Mouse (Mus musculus) E14TG2a.4 (cell line): Measurements from ENCODE around the gene Cog3.

Experiments used
- H3K27me3 ChIP-seq: 2 replicates; pipeline ENCODE4 v1.6.1; 2014; ENCODE audit warnings: low read length, control low read depth; ENCODE audit not compliant: insufficient read depth
- H3K36me3 ChIP-seq: 2 replicates; pipeline ENCODE4 v1.6.1; 2014; ENCODE audit warnings: low read length, control low read depth; ENCODE audit not compliant: insufficient read depth
- H3K4me1 ChIP-seq: replicated peaks from 2 replicates; pipeline ENCODE4 v1.6.1; 2014; ENCODE audit warnings: low read depth, low read length, control low read depth
- H3K4me3 ChIP-seq: replicated peaks from 2 replicates; pipeline ENCODE4 v1.5.1; 2014; ENCODE audit warnings: mild to moderate bottlenecking, low read length
- H3K9me3 ChIP-seq: 2 replicates; pipeline ENCODE4 v1.6.1; 2014; ENCODE audit warnings: low read length, control low read depth
- CTCF ChIP-seq: conservative IDR thresholded peaks from 2 replicates; pipeline ENCODE4 v1.5.1; 2014; ENCODE audit warnings: low read length
- NANOG ChIP-seq: IDR thresholded peaks from 2 replicates; pipeline ENCODE4 v1.6.1; 2014; ENCODE audit warnings: borderline replicate concordance, low read length, mixed read lengths
- POU5F1 ChIP-seq: IDR thresholded peaks from 2 replicates; pipeline ENCODE4 v1.6.1; 2014; ENCODE audit warnings: low read length, borderline replicate concordance

The Cog3 gene

GRCm38 (mm10) chr14:75721977-75722563, 32.2 kb downstream of the Cog3 start:
- Histone ChIP-seq H3K4me3 (no peak overlapping the region), H3K36me3 (peaks cover 84% of the 10 kb centered on the region), H3K9me3 (peaks cover 8% of the 10 kb centered on the region), H3K4me1 (peaks cover 6% of the 10 kb centered on the region; the same call in 1 of the 2 replicates), H3K27me3 (no peaks in the 10 kb centered on the region)
- TF ChIP-seq NANOG (no peak), CTCF (peak; percentile 84)

- Histone ChIP-seq H3K4me3 (no peak overlapping the region), H3K36me3 (peaks cover 88% of the 10 kb centered on the region), H3K27me3 (no peaks in the 10 kb centered on the region), H3K9me3 (peaks cover 8% of the 10 kb centered on the region), H3K4me1 (peaks cover 2% of the 10 kb centered on the region; the same call in 1 of the 2 replicates)
- TF ChIP-seq POU5F1 (no peak), NANOG (no peak), CTCF (no peak)
These were observed 34.2 kb downstream of the Cog3 start for GRCm38 (mm10) chr14:75720121-75720520.

GRCm38 (mm10) chr14:75716410-75716809, 37.9 kb downstream of the Cog3 start:
- H3K4me1 ChIP-seq: no peaks in the 10 kb centered on the region
- TF ChIP-seq NANOG: no peak
- TF ChIP-seq POU5F1: no peak
- TF ChIP-seq CTCF: no peak

GRCm38 (mm10) chr14:75713661-75714060, 40.7 kb downstream of the Cog3 start:
- H3K27me3 ChIP-seq: no peaks in the 10 kb centered on the region
- no peak for TF ChIP-seq CTCF
- TF ChIP-seq POU5F1: no peak
- TF ChIP-seq NANOG: no peak
- peaks cover 92% of the 10 kb centered on the region for H3K36me3 ChIP-seq
- H3K4me1 ChIP-seq: no peaks in the 10 kb centered on the region
- H3K4me3 ChIP-seq: no peak overlapping the region
- no peaks in the 10 kb centered on the region for H3K9me3 ChIP-seq

More at GRCm38 (mm10) chr14:75716410-75716809, 37.9 kb downstream of the Cog3 start:
- Histone ChIP-seq H3K4me3 (no peak overlapping the region), H3K9me3 (peaks cover 8% of the 10 kb centered on the region), H3K36me3 (peaks cover 94% of the 10 kb centered on the region), H3K27me3 (no peaks in the 10 kb centered on the region)

- Histone ChIP-seq H3K4me3 (no peak overlapping the region), H3K27me3 (no peaks in the 10 kb centered on the region), H3K9me3 (no peaks in the 10 kb centered on the region), H3K4me1 (no peaks in the 10 kb centered on the region), H3K36me3 (peaks cover 85% of the 10 kb centered on the region)
- TF ChIP-seq CTCF: no peak
- TF ChIP-seq POU5F1: no peak
- no peak for TF ChIP-seq NANOG
These were observed 41.6 kb downstream of the Cog3 start for GRCm38 (mm10) chr14:75712687-75713086.

GRCm38 (mm10) chr14:75711731-75712130, 42.6 kb downstream of the Cog3 start:
- TF ChIP-seq NANOG (no peak), CTCF (no peak), POU5F1 (no peak)
- Histone ChIP-seq H3K4me1 (no peaks in the 10 kb centered on the region), H3K36me3 (peaks cover 84% of the 10 kb centered on the region), H3K27me3 (no peaks in the 10 kb centered on the region), H3K4me3 (no peak overlapping the region), H3K9me3 (no peaks in the 10 kb centered on the region)

GRCm38 (mm10) chr14:75708986-75709385, 45.3 kb downstream of the Cog3 start:
- Histone ChIP-seq H3K4me1 (no peaks in the 10 kb centered on the region), H3K9me3 (no peaks in the 10 kb centered on the region), H3K27me3 (no peaks in the 10 kb centered on the region), H3K4me3 (no peak overlapping the region), H3K36me3 (peaks cover 79% of the 10 kb centered on the region)
- TF ChIP-seq POU5F1 (no peak), NANOG (no peak), CTCF (no peak)

- H3K27me3 ChIP-seq: no peaks in the 10 kb centered on the region
- no peaks in the 10 kb centered on the region for H3K9me3 ChIP-seq
- peaks cover 81% of the 10 kb centered on the region for H3K36me3 ChIP-seq
- TF ChIP-seq CTCF (no peak), NANOG (no peak), POU5F1 (no peak)
- H3K4me3 ChIP-seq: no peak overlapping the region
- H3K4me1 ChIP-seq: no peaks in the 10 kb centered on the region
These were observed 46.5 kb downstream of the Cog3 start for GRCm38 (mm10) chr14:75707771-75708170.

- peaks cover 77% of the 10 kb centered on the region for H3K36me3 ChIP-seq
- H3K9me3 ChIP-seq: no peaks in the 10 kb centered on the region
- H3K4me3 ChIP-seq: no peak overlapping the region
- H3K27me3 ChIP-seq: no peaks in the 10 kb centered on the region
- TF ChIP-seq CTCF: no peak
- no peak for TF ChIP-seq NANOG
- TF ChIP-seq POU5F1: no peak
- no peaks in the 10 kb centered on the region for H3K4me1 ChIP-seq
These were observed 47.7 kb downstream of the Cog3 start for GRCm38 (mm10) chr14:75706647-75707046.
